Mouse (Mus musculus) embryonic facial prominence, embryonic 15.5 days (tissue): ENCODE data around the gene Ccnd3. TPM values are rescaled to one million over a fixed set of nuclear protein-coding genes. Genes with fewer than 3 reads are reported as not detected.

Experiments
- ATAC-seq: fragments of 200-750 bp; cut with Nextera tagmentation; 2 replicates; pipeline ENCODE4 v1.8.0; 2017; ENCODE audit warnings: low read depth, moderate TSS enrichment; ENCODE audit not compliant: insufficient number of reproducible peaks, low FRiP score, low TSS enrichment
- H3K27ac ChIP-seq: fragments of 300-500 bp; sonication (generic); replicated peaks from 2 replicates; pipeline ENCODE4 v1.5.1; 2015; ENCODE audit warnings: mild to moderate bottlenecking, inconsistent platforms
- H3K27me3 ChIP-seq: fragments of 300-500 bp; sonication (generic); 2 replicates; pipeline ENCODE4 v1.6.1; 2015; ENCODE audit warnings: inconsistent platforms
- H3K36me3 ChIP-seq: fragments of 300-500 bp; sonication (generic); 2 replicates; pipeline ENCODE4 v1.6.1; 2015; ENCODE audit warnings: mild to moderate bottlenecking, inconsistent platforms
- H3K4me1 ChIP-seq: fragments of 300-500 bp; sonication (generic); 2 replicates; pipeline ENCODE4 v1.6.1; 2015; ENCODE audit warnings: inconsistent platforms
- H3K4me2 ChIP-seq: fragments of 300-500 bp; sonication (generic); replicated peaks from 2 replicates; pipeline ENCODE4 v1.6.1; 2015; ENCODE audit warnings: mild to moderate bottlenecking, inconsistent platforms
- H3K4me3 ChIP-seq: fragments of 300-500 bp; sonication (generic); replicated peaks from 2 replicates; pipeline ENCODE4 v1.5.1; 2015; ENCODE audit warnings: mild to moderate bottlenecking, inconsistent platforms
- H3K9ac ChIP-seq: fragments of 300-500 bp; sonication (generic); 2 replicates; pipeline ENCODE4 v1.6.1; 2015; ENCODE audit warnings: inconsistent platforms
- H3K9me3 ChIP-seq: fragments of 300-500 bp; sonication (generic); replicated peaks from 2 replicates; pipeline ENCODE4 v1.6.1; 2016; ENCODE audit warnings: inconsistent platforms
- WGBS: fragments of 180-500 bp; shearing (Covaris S2); methylation state at CpG from one replicate; pipeline ENCODE4 v1.1.7; 2015; 5-methylcytosine and 5-hydroxymethylcytosine counted together
- polyA plus RNA-seq: library from polyadenylated mRNA; unstranded; fragments of >200 nt; fragmentation: Nextera tagmentation; extraction: Ambion mirVana; gene quantifications from 2 replicates; pipeline ENCODE4 v1.2.1, GENCODE M21; 2015

Ccnd3 gene
- polyA plus RNA-seq, 1 experiment from 2014 or later: 552 TPM

DNA sequence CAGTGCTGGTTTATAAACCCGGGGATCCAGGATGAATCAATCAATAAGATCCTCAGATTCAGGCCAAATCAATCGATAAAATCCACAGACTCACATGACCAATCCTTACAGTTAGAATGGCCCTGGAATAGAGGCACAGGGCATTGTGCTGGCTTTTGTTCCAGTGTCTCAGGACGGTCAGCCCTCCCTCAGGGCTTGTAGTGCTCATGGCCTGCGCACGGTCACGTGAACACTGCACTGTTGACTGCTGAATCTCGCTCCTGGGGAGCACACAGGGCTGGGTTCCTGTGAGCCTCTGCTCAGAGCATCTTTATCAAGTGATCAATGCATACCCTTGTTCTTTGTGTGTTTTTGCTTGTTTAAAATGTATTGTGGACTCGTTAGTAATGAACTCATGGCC lies 24.1 kb downstream of the Ccnd3 start:
- Histone ChIP-seq H3K4me3 (no peak overlapping the region), H3K9me3 (no peaks in the 10 kb centered on the region), H3K9ac (no peak overlapping the region), H3K4me1 (peaks cover 44% of the 10 kb centered on the region), H3K27me3 (no peaks in the 10 kb centered on the region), H3K27ac (peak overlapping the region; percentile 96; the same call in 1 of the 2 replicates), H3K4me2 (no peak overlapping the region), H3K36me3 (no peaks in the 10 kb centered on the region)
- no peak for ATAC-seq
- 56% methylated on average over 8 of the region's 8 CpGs for WGBS

DNA sequence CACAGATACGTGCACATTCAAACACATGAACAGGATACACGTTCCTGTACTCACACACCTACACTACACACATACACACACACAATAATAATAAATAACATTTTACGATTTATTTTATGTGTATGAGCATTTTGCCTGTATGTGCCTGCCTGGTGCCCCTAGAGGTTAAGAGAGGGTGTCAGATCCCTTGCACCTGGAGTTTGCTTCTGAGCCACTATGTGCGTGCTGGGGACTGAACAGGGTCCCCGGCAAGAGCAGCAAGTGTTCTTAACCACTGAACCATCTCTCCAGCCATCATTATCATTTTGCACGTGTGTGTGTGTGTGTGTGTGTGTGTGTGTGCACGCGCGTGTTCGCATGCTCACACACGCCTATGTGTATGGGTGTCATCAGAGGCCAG lies 24.7 kb downstream of the Ccnd3 start:
- no peak overlapping the region for H3K27ac ChIP-seq
- H3K9ac ChIP-seq: no peak overlapping the region
- 88% methylated on average over 11 of the region's 11 CpGs for WGBS

DNA sequence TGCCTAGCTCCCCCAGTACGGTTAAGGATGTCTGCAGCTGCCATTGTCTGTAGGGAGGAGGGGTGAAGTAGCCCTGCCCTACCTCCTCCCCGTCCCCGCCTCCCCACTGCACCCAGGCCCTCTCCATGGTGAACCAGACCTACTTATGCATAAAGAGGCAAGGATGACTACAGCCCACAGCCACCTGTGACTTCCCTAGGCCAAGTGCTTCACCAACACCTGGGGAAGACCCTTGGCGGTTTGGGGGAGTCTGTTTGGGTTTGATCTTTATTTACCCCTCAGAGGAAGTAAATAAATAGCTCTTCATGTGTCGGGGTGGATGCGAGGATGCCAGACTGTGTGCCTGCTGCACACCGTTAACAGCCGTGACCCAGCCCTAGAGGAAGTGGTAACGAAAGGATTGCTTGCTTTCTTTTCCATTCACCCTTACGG lies 26.6 kb downstream of the Ccnd3 start:
- WGBS: 53% methylated on average over 10 of the region's 10 CpGs
- no peaks in the 10 kb centered on the region for H3K36me3 ChIP-seq
- no peak for ATAC-seq
- no peak overlapping the region for H3K4me2 ChIP-seq
- H3K4me1 ChIP-seq: peaks cover 44% of the 10 kb centered on the region
- no peak overlapping the region for H3K4me3 ChIP-seq
- no peaks in the 10 kb centered on the region for H3K9me3 ChIP-seq
- no peak overlapping the region for H3K9ac ChIP-seq
- H3K27ac ChIP-seq: no peak overlapping the region; the same call in 1 of the 2 replicates
- no peaks in the 10 kb centered on the region for H3K27me3 ChIP-seq

More for the DNA sequence above, 24.7 kb downstream of the Ccnd3 start:
- ATAC-seq: no peak
- Histone ChIP-seq H3K4me3 (no peak overlapping the region), H3K9me3 (no peaks in the 10 kb centered on the region), H3K4me2 (no peak overlapping the region), H3K36me3 (no peaks in the 10 kb centered on the region), H3K4me1 (peaks cover 39% of the 10 kb centered on the region), H3K27me3 (no peaks in the 10 kb centered on the region)

GRCm38 (mm10) chr17:47532364-47532763 lies 27.5 kb downstream of the Ccnd3 start:
- no peak overlapping the region for H3K27ac ChIP-seq
- no peak for ATAC-seq
- no peaks in the 10 kb centered on the region for H3K27me3 ChIP-seq
- H3K9me3 ChIP-seq: no peaks in the 10 kb centered on the region
- no peak overlapping the region for H3K4me2 ChIP-seq
- H3K4me3 ChIP-seq: no peak overlapping the region
- peaks cover 35% of the 10 kb centered on the region for H3K4me1 ChIP-seq
- H3K36me3 ChIP-seq: no peaks in the 10 kb centered on the region
- no peak overlapping the region for H3K9ac ChIP-seq
- WGBS: 94% methylated on average over 5 of the region's 5 CpGs

- H3K9me3 ChIP-seq: no peaks in the 10 kb centered on the region
- H3K4me2 ChIP-seq: no peak overlapping the region
- H3K4me1 ChIP-seq: peaks cover 22% of the 10 kb centered on the region
- H3K36me3 ChIP-seq: no peaks in the 10 kb centered on the region
- H3K4me3 ChIP-seq: no peak overlapping the region
- H3K9ac ChIP-seq: no peak overlapping the region
- 94% methylated on average over 13 of the region's 13 CpGs for WGBS
- ATAC-seq: no peak
- no peaks in the 10 kb centered on the region for H3K27me3 ChIP-seq
- no peak overlapping the region for H3K27ac ChIP-seq
Measured at GRCm38 (mm10) chr17:47533691-47534090, 28.8 kb downstream of the Ccnd3 start.

DNA sequence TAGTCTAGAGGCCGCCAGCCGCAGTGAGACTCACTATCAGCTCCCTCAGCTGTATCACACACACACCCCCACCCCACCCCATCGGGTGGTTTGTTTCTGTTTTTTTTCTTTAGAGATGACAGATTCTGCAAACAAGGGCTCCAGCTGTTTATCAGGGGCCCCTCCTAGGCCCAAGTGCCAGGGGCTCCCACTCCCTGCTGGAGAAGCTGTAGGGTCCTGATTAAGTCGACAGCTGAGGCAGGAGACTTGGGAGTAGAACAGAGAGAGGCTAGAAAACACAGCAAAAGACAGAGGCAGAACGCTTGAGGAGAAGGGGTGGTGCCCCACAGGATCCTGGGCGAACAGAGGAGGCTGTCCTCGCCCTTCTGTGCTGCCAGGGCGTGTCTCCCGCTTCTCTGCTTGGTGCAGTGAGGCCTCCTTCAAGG lies 31.0 kb downstream of the Ccnd3 start:
- Histone ChIP-seq H3K4me2 (no peak overlapping the region), H3K27ac (no peak overlapping the region), H3K4me1 (peaks cover 17% of the 10 kb centered on the region), H3K36me3 (no peaks in the 10 kb centered on the region), H3K4me3 (no peak overlapping the region), H3K9me3 (no peaks in the 10 kb centered on the region), H3K27me3 (no peaks in the 10 kb centered on the region), H3K9ac (no peak overlapping the region)
- WGBS: 58% methylated on average over 9 of the region's 9 CpGs
- no peak for ATAC-seq

DNA sequence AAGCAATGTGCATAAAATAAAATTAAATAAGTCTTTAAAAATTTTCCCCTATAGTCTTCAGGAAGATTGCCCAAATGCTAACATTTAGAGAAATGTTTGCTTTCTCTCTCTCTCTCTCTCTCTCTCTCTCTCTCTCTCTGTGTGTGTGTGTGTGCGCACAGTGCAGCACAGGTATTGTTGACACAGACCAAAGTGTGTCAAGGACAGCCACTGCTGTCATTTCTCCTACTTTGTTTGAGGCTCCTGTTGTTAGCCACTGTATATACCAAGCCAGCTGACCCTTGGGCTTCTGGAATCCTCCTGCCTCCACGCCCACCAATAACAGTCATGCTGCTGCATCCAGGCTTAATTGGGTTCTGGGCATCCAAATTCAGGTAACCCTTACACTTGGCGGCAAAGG lies 33.2 kb downstream of the Ccnd3 start:
- H3K9ac ChIP-seq: no peak overlapping the region
- no peaks in the 10 kb centered on the region for H3K36me3 ChIP-seq
- H3K4me3 ChIP-seq: no peak overlapping the region
- no peak overlapping the region for H3K27ac ChIP-seq
- 81% methylated on average over 3 of the region's 3 CpGs for WGBS
- no peaks in the 10 kb centered on the region for H3K27me3 ChIP-seq
- no peak for ATAC-seq
- H3K4me2 ChIP-seq: no peak overlapping the region
- H3K4me1 ChIP-seq: peaks cover 22% of the 10 kb centered on the region
- no peaks in the 10 kb centered on the region for H3K9me3 ChIP-seq

DNA sequence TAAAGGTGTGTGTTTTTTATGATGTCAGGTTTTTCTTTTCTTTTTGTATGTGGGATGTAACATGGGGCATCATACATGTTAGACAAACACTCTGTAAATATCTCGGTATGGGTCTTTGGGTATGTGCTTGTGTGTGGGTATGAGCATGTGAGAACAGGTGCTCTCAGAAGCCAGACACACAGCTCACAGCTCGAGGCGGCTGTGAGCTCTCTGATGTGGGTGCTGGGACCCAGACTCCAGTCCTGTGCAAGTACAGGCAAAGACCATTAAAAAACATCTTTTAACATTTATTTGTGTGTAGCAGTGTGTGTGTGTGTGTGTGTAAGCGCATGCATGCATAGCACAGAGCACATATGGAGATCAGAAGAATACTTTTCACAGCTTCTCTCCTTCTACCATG lies 34.3 kb downstream of the Ccnd3 start:
- ATAC-seq: no peak
- H3K9ac ChIP-seq: no peak overlapping the region
- H3K4me1 ChIP-seq: peaks cover 28% of the 10 kb centered on the region
- 80% methylated on average over 4 of the region's 4 CpGs for WGBS
- no peaks in the 10 kb centered on the region for H3K9me3 ChIP-seq
- no peak overlapping the region for H3K4me2 ChIP-seq
- H3K27ac ChIP-seq: no peak overlapping the region
- no peak overlapping the region for H3K4me3 ChIP-seq
- H3K27me3 ChIP-seq: no peaks in the 10 kb centered on the region
- H3K36me3 ChIP-seq: no peaks in the 10 kb centered on the region

GRCm38 (mm10) chr17:47542061-47542460 lies 37.2 kb downstream of the Ccnd3 start:
- H3K27me3 ChIP-seq: no peaks in the 10 kb centered on the region
- no peak overlapping the region for H3K4me3 ChIP-seq
- peak; percentile 66 for ATAC-seq
- 0 out of 2 replicates have a peak overlapping the region, but pooled peaks have one; percentile 12 for H3K27ac ChIP-seq
- WGBS: 49% methylated on average over 5 of the region's 5 CpGs
- H3K4me2 ChIP-seq: no peak overlapping the region
- no peak overlapping the region for H3K9ac ChIP-seq
- H3K36me3 ChIP-seq: no peaks in the 10 kb centered on the region
- H3K9me3 ChIP-seq: no peaks in the 10 kb centered on the region
- H3K4me1 ChIP-seq: peaks cover 24% of the 10 kb centered on the region

GRCm38 (mm10) chr17:47543051-47543650 lies 38.3 kb downstream of the Ccnd3 start:
- Histone ChIP-seq H3K36me3 (no peaks in the 10 kb centered on the region), H3K27ac (peak overlapping the region; percentile 24; the same call in 1 of the 2 replicates), H3K4me3 (no peak overlapping the region), H3K4me2 (no peak overlapping the region), H3K9ac (no peak overlapping the region), H3K9me3 (no peaks in the 10 kb centered on the region), H3K27me3 (no peaks in the 10 kb centered on the region), H3K4me1 (peaks cover 24% of the 10 kb centered on the region)
- no peak for ATAC-seq
- WGBS: 59% methylated on average over 7 of the region's 7 CpGs

DNA sequence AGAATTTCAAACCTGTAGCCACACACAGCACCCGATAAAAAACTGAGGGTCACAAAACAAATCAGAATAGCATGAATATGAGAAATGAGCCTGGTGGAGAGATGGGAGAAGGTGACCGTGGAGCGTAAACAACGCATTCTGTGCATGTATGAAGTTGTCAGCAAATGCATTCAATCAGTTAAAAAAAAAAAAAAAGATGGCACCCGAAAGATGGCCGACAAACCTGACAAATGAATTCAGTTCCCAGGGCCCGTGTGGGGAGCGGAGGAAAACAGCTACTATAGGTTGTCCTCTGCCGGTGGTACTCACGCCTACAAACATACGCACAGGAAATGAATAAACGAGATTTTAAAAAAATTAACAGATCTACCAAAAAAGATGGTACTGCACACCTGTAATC lies 40.3 kb downstream of the Ccnd3 start:
- H3K9ac ChIP-seq: no peak overlapping the region
- no peaks in the 10 kb centered on the region for H3K36me3 ChIP-seq
- no peak overlapping the region for H3K4me3 ChIP-seq
- H3K4me1 ChIP-seq: peaks cover 24% of the 10 kb centered on the region
- WGBS: 82% methylated on average over 12 of the region's 12 CpGs
- H3K4me2 ChIP-seq: no peak overlapping the region
- no peaks in the 10 kb centered on the region for H3K9me3 ChIP-seq
- H3K27me3 ChIP-seq: no peaks in the 10 kb centered on the region
- no peak overlapping the region for H3K27ac ChIP-seq
- no peak for ATAC-seq

- no peak for ATAC-seq
- Histone ChIP-seq H3K4me3 (no peak overlapping the region), H3K4me2 (no peak overlapping the region), H3K9ac (no peak overlapping the region), H3K27ac (no peak overlapping the region), H3K27me3 (no peaks in the 10 kb centered on the region), H3K9me3 (no peaks in the 10 kb centered on the region), H3K4me1 (peaks cover 24% of the 10 kb centered on the region), H3K36me3 (no peaks in the 10 kb centered on the region)
- WGBS: 71% methylated on average over 17 of the region's 17 CpGs
Measured at GRCm38 (mm10) chr17:47545861-47546331, 41.0 kb downstream of the Ccnd3 start.
